Mouse (Mus musculus) left cerebral cortex, adult 8-10 months (tissue): ENCODE data around the gene Mau2. TPM values are rescaled to one million over a fixed set of nuclear protein-coding genes. Genes with fewer than 3 reads are reported as not detected.
"Not testable (repeated sequence)": the region's sequence is repeated elsewhere in the genome, so short reads cannot be mapped to it uniquely, and the experiment has no call there.

ENCODE experiments used
- DNase-seq, 2 experiments: peaks; one replicate each; pipeline ENCODE4 v3.0.0; 2022; ENCODE audit warnings: low spot score in 2 of 2
- total RNA-seq, 4 experiments: library from RNA; stranded (reverse); gene quantifications; 2 replicates each; pipeline ENCODE4 v1.2.4; 2022

Mau2 gene
- total RNA-seq, 4 experiments from 2014 or later: 61.7 to 65.7 (median 65.3) TPM

DNA sequence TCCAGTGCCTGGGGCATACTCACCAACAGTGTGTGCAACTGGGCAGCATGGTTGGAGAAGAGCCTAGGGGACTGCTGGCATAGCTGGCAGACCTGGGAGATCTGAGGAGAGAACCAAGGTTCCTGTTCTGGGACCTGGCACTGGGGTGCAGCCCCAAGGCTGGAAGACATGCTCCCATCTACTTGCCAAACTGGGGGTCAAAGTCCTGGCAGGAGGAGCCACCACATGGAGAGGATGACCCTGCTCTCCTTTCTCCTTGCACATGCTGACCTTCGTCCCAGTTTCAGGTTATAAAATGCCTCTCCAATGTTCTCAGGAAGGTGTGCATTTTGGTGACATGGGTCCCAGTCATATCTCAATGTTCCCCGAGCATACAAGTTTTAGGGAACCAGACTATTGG is 16.4 kb downstream of the Mau2 start:
- DNase-seq: no peak

GRCm38 (mm10) chr8:70023596-70023995 is 18.9 kb downstream of the Mau2 start:
- no peak for DNase-seq

DNA sequence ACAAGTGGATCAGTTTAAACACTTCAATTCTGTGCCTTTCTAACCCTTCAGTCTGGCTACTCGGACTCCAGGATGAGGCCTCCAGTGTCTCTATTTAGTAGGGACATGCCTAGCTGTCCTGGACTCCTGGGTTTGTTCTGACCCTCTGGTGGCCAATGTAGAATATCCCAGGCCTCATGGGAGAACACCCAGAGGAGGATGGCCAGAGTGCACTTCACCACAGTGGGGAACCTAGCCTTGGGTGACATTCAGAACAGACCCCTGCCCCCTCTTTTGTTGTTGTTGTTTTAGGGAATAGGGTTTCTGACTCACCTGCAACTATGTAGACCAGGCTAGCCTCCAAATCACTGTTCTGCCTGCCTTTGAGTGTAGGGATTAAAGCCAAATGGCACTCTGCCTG is 27.5 kb downstream of the Mau2 start:
- no peak for DNase-seq

GRCm38 (mm10) chr8:70012763-70013162 is 29.8 kb downstream of the Mau2 start:
- no peak for DNase-seq

- no peak for DNase-seq
These were observed 30.2 kb downstream of the Mau2 start for GRCm38 (mm10) chr8:70012350-70012749.

- DNase-seq: not testable (repeated sequence)
These were observed 31.7 kb downstream of the Mau2 start for GRCm38 (mm10) chr8:70010796-70011195.

DNA sequence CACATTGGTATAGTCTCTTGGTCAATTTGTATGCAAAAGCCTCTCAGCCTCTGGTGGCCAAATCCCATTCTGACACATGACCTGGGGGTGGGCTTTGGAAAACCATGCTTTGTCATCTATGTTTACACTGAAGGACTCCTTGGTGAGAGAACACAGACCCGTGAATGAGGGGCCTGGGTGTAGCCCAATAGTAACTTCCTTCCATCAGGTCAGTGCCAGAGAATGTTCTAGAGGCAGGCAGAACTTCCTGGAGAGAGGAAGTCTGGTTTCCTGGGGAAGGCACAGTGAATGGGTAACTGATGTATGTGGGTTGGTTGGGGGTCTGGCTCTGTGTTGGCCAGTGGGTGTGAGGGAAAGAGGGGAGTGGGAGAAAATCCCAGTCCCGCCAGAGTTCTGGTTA is 37.4 kb downstream of the Mau2 start:
- no peak for DNase-seq

DNA sequence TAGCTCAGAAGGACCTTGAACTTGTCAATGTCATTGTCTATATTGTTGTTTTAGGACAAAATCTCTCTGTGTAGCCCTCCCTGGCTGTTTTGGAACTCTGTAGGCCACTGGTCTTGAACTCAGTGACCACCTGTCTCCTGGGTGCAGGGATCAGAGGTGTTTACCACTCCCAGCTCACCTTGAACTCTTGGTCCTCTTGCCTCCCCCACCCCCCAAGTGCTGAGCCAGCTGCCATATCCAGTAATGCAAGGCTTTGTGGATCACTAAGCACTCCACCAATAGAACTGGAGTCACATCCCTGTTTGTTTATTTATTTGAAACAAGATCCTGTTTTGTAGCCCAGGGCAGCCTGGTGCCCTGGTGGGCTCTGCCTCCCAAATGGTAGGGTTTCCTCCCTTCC is 38.2 kb downstream of the Mau2 start:
- DNase-seq: no peak

DNA sequence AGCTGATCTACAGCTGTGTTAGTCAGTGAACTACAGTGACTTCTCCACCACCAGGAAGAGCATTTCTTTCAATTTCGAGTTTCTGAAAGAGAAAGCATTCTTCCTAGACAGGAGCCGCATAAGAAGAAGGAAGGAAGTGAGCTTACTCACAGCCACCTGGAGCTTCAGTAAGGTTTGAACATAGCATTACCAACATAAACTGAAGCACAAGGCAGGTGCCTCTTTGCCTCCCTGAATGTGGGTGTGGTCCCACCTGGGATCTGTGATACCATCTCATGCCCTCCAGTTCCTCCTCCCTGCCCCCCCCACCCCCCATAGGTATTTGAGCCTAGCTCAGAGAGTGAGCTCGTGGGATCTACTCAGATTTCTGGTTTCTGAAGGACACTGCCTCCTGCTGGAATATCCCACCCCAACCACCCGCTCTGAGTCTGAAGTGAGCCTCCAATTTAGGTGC is 39.3 kb downstream of the Mau2 start:
- DNase-seq: no peak

DNA sequence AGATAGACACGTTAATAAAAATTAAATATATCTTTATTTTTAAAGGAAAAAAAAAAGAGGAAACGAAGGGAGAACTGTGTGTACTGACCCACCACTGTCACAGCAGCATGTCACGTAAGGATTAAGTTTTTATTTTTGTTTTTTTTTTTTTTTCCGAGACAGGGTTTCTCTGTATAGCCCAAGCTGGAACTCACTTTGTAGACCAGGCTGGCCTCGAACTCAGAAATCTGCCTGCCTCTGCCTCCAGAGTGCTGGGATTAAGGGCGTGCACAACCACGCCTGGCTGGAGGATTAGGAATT is 40.7 kb downstream of the Mau2 start:
- DNase-seq: not testable (repeated sequence)

- DNase-seq: no peak
These were observed 41.2 kb downstream of the Mau2 start for GRCm38 (mm10) chr8:70001176-70001891.

DNA sequence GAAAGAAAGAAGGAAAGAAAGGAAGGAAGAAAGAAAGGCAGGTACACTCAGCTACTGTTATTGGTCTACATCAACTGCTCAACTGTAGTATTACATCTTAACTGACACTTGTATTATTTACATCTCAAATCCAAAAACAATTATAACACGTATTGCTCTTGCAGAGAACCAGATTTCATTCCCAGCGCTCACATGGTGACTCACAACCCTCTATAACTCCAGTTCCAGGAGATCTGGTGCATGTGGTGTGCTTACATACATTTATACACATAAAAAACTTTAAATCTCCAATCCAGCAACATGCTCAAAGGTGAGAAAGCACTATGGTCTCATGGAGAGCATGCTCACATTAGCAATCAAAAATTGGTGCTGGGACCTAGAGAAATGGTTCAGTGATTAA is 42.3 kb downstream of the Mau2 start:
- no peak for DNase-seq

- no peak for DNase-seq
These were observed 43.3 kb downstream of the Mau2 start for GRCm38 (mm10) chr8:69999236-69999635.

DNA sequence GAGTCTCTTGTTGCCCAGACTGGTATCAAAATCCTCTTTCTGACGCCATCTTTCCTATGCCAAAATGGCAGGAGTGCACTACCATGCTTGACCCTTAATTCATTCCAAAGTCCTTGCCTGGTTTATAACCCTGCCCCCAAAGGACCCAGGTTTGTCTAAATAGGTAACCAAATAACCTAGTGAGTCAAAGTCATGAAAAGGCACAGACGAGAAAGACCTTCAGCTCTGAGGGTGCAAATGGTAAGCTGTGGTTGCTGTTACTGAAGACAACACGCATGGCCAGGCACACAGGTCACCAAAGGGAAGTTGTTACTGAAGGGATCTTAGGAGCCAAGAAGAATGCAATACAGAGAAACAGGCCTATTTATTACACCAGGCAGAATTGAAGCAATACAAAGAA is 43.8 kb downstream of the Mau2 start:
- no peak for DNase-seq

DNA sequence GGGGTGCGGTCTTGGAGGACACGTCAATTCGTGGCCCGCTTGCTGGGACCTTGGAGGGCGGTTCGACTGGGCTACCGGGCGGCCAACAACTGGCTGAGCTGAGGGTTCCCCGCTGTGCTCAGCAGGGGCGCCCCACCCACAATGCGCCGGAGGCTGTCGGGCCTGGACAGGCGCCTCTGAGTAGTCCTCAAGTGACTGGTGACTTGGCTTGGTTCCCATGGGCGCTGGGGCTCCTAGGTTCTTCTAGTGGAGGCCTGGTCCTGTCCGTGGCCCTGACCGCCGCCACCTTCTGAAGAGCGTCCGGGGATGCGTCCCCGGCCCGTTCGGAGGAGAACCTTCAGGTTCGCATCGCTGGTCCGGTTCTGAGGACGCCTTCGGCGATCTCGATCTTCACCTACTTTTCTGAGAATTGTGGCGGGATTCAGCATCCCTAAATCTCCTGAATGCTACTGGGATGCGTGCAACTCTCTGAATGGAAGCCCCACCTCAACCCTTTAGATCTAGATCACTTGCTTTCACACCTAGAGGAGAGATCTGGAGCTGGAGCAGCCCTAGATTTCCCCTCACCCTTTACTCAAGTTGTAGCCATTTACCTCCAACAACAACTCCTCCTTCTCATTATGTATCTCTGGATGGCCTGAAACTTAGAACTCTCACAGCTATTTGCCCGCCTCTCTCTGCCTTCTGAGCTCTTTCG is 45.8 kb downstream of the Mau2 start:
- DNase-seq: no peak

- peak; percentile 99 to 100 for DNase-seq
These were observed 46.6 kb downstream of the Mau2 start, which contains the start of gene Gatad2a for GRCm38 (mm10) chr8:69995776-69996588. Gene Gatad2a (minus strand): TSS chr8:69996384.

DNA sequence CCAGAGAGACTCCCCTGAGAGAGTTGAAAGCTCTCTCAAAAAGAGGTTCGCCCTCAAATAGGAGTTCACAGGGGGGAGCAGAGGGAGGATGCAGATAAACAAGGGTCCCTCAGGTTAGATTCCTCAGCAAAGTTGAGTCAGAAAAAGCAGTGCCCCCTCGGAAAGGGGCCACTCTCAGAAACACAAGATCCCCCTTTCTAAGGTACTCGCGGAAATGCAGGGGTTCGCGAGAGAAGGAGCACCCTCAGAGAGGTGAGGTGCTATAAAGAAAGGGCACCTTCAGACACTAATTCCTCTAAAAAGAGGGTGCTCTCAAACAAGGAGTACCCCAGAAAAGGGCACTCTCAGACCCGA is 47.1 kb downstream of the Mau2 start:
- no peak for DNase-seq

GRCm38 (mm10) chr8:69988936-69989335 is 53.6 kb downstream of the Mau2 start:
- DNase-seq: not testable (repeated sequence)

DNA sequence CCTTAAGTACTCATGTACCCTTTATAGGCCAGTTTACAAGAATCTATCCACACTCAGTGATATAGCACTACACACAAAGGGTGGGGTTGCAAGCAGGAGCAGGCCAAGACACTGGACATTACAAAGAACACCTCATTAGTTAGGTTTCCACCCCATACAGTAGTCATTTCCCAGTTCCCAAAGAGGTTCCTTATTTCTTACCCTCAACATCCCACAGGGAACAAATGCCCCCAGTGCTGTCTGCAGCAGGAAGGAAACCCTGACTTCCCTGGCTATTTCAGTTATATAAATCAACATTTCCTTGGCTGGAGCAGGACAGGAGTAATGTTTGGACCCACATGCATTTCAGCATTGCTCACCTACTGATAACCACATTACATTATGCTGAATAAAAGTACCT is 54.8 kb downstream of the Mau2 start:
- no peak for DNase-seq

- no peak for DNase-seq
These were observed 57.5 kb downstream of the Mau2 start for GRCm38 (mm10) chr8:69984876-69985553.

DNA sequence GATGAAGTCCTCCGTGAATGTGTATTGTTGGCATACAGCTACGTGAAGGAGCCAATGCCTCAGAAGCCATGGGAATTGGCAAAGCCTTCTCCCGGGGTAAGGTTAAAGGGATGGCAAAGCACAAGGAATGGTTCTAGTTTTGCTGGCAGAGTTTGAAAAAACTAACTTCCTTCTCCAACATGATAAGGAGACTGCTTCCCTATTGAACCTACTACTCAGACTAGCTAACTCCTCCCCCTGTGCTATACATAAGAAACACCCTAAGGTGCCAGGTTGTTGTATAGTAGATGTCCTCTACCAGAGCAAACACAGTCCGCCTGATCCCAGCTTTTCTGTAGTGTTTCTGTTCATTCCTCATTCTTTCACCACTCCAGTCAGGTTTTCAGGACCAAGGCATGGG is 64.1 kb downstream of the Mau2 start:
- no peak for DNase-seq

DNA sequence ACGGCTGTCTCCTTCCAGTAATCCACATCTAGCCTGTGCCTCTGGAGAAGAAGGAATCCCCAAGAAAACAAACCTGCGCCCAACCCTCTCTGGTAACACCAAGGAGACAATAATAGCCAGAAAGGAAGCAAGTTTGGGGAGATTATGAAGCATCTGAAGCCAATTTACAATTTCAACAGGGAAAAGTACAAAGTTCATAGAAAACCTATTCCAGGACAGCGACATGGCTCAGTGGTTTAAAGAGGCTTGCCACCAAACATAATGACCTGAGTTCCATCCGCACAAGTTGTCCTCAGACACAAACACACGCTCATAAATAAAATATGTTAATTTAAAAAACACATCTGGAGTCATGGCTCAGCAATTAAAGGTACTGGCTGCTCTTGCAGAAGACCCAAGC is 67.7 kb downstream of the Mau2 start:
- DNase-seq: no peak
